Mouse (Mus musculus) ES-Bruce4 (cell line): ENCODE results near the gene Gpatch2l.

Source experiments
- CTCF ChIP-seq: IDR thresholded peaks from one replicate; pipeline ENCODE4 v1.8.1; 2011; ENCODE audit warnings: low read depth, low read length
- EP300 ChIP-seq: IDR thresholded peaks from 2 replicates; pipeline ENCODE4 v1.6.1; 2011; ENCODE audit warnings: low read depth, low read length; ENCODE audit not compliant: insufficient read depth
- POLR2A ChIP-seq: IDR thresholded peaks from one replicate; pipeline ENCODE4 v1.8.1; 2011; ENCODE audit warnings: low read length; ENCODE audit not compliant: insufficient read depth

GRCm38 (mm10) chr12:86214201-86214600 is 27.5 kb upstream of the Gpatch2l start:
- no peak for TF ChIP-seq CTCF
- no peak for TF ChIP-seq POLR2A
- no peak for TF ChIP-seq EP300
